Mouse (Mus musculus) right cerebral cortex, postnatal 10 days (tissue): ENCODE data around the gene Osbpl2.

Experiments used
- DNase-seq, 2 experiments: peaks; one replicate each; pipeline ENCODE4 v3.0.0; 2021; ENCODE audit warnings: low spot score in 2 of 2

Gene Osbpl2

GRCm38 (mm10) chr2:180201303-180201702, 82.2 kb downstream of the Osbpl2 start:
- no peak for DNase-seq

GRCm38 (mm10) chr2:180202263-180202662, 83.2 kb downstream of the Osbpl2 start:
- no peak for DNase-seq

GRCm38 (mm10) chr2:180202805-180203204, 83.7 kb downstream of the Osbpl2 start:
- no peak for DNase-seq

GRCm38 (mm10) chr2:180204501-180204900, 85.4 kb downstream of the Osbpl2 start:
- no peak for DNase-seq

GRCm38 (mm10) chr2:180205083-180205955, 86.2 kb downstream of the Osbpl2 start:
- no peak for DNase-seq

GRCm38 (mm10) chr2:180205956-180206280, 86.8 kb downstream of the Osbpl2 start:
- no peak for DNase-seq

GRCm38 (mm10) chr2:180207840-180208239, 88.7 kb downstream of the Osbpl2 start:
- peak in 1 of 2 experiments; percentile 56 for DNase-seq

- no peak for DNase-seq
Measured at GRCm38 (mm10) chr2:180208976-180209375, 89.9 kb downstream of the Osbpl2 start.

GRCm38 (mm10) chr2:180212255-180212654, 93.1 kb downstream of the Osbpl2 start:
- no peak for DNase-seq
